Mouse (Mus musculus) midbrain, postnatal 0 days (tissue): ENCODE results near the gene Mlip. TPM values are rescaled to one million over a fixed set of nuclear protein-coding genes. Genes with fewer than 3 reads are reported as not detected.

ENCODE experiments used
- ATAC-seq: fragments of 200-750 bp; cut with Nextera tagmentation; 2 replicates; pipeline ENCODE4 v1.8.0; 2017; ENCODE audit warnings: moderate number of reproducible peaks, mild to moderate bottlenecking, moderate TSS enrichment, moderate library complexity; ENCODE audit not compliant: low FRiP score
- DNase-seq: peaks from one replicate; pipeline ENCODE4 v3.0.0-alpha.2; 2015; ENCODE audit warnings: low spot score
- H3K27ac ChIP-seq: fragments of 300-500 bp; sonication (generic); 2 replicates; pipeline ENCODE4 v1.5.1; 2014; ENCODE audit warnings: low read depth, mild to moderate bottlenecking, low read length, mixed read lengths
- H3K27me3 ChIP-seq: fragments of 300-500 bp; sonication (generic); 2 replicates; pipeline ENCODE4 v1.6.1; 2014; ENCODE audit warnings: low read length, control low read depth, mixed read lengths; ENCODE audit not compliant: insufficient read depth
- H3K36me3 ChIP-seq: fragments of 300-500 bp; sonication (generic); 2 replicates; pipeline ENCODE4 v1.6.1; 2014; ENCODE audit warnings: low read length, control low read depth, mixed read lengths; ENCODE audit not compliant: insufficient read depth
- H3K4me1 ChIP-seq: fragments of 300-500 bp; sonication (generic); 2 replicates; pipeline ENCODE4 v1.6.1; 2014; ENCODE audit warnings: mild to moderate bottlenecking, control low read depth, antibody characterized with exemption, low read length, mixed read lengths; ENCODE audit not compliant: insufficient read depth
- H3K4me2 ChIP-seq: fragments of 300-500 bp; sonication (generic); 2 replicates; pipeline ENCODE4 v1.6.1; 2014; ENCODE audit warnings: low read depth, mild to moderate bottlenecking, low read length, mixed read lengths; ENCODE audit not compliant: poor library complexity, severe bottlenecking
- H3K4me3 ChIP-seq: fragments of 300-500 bp; sonication (generic); 2 replicates; pipeline ENCODE4 v1.5.1; 2014; ENCODE audit warnings: low read depth, mild to moderate bottlenecking, low read length, moderate library complexity
- H3K9ac ChIP-seq: fragments of 300-500 bp; sonication (generic); replicated peaks from 2 replicates; pipeline ENCODE4 v1.6.1; 2014; ENCODE audit warnings: mild to moderate bottlenecking, low read length, moderate library complexity, mixed read lengths; ENCODE audit not compliant: poor library complexity, severe bottlenecking
- H3K9me3 ChIP-seq: fragments of 300-500 bp; sonication (generic); 2 replicates; pipeline ENCODE4 v1.6.1; 2016; ENCODE audit warnings: low read length, control low read depth
- CTCF ChIP-seq: IDR thresholded peaks from 2 replicates; pipeline ENCODE4 v1.5.1; 2016; ENCODE audit warnings: antibody characterized with exemption, mild to moderate bottlenecking
- WGBS: fragments of 180-500 bp; shearing (Covaris S2); extraction: QIAGEN DNeasy Blood & Tissue Kit; methylation state at CpG from one replicate; pipeline ENCODE4 v1.1.7; 2014; 5-methylcytosine and 5-hydroxymethylcytosine counted together
- polyA plus RNA-seq: library from polyadenylated mRNA; unstranded; fragments of >200 nt; fragmentation: Nextera tagmentation; extraction: Ambion mirVana; gene quantifications from 2 replicates; pipeline ENCODE4 v1.2.1, GENCODE M21; 2015
- total RNA-seq: library from RNA; depleted of rRNA; stranded (reverse); fragments of >200 nt; gene quantifications from 2 replicates; pipeline ENCODE4 v1.2.3, GENCODE M21; 2014

Gene Mlip
- total and polyA plus RNA-seq, 2 experiments from 2014 or later: 0.60 to 1.8 TPM

DNA sequence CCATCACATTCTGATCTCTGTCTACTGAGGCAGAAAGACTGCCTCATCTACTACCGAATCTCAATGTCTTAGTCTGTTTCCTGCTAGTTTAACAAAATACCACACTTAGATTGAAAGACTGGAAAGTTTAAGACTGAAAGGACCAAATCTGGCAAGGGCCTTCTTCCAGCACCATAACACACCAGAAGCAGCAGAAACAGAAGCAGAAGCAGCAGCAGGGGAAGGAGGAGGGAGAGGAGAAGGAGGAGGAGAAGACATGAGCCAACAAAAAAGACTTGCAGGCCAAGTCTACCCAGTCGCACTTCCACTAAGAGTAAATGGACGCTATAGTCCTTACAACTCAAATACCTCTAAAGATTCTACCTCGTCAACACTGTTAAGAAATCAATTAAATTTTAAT lies 80.0 kb downstream of the Mlip start:
- Histone ChIP-seq H3K4me1 (no peaks in the 10 kb centered on the region; the same call in 1 of the 2 replicates), H3K27ac (no peak overlapping the region), H3K36me3 (no peaks in the 10 kb centered on the region), H3K9ac (no peak overlapping the region), H3K9me3 (no peaks in the 10 kb centered on the region), H3K4me2 (no peak overlapping the region), H3K27me3 (no peaks in the 10 kb centered on the region), H3K4me3 (no peak overlapping the region)
- no peak for TF ChIP-seq CTCF
- WGBS: 96% methylated on average over 4 of the region's 4 CpGs
- ATAC-seq (no peak), DNase-seq (no peak)

DNA sequence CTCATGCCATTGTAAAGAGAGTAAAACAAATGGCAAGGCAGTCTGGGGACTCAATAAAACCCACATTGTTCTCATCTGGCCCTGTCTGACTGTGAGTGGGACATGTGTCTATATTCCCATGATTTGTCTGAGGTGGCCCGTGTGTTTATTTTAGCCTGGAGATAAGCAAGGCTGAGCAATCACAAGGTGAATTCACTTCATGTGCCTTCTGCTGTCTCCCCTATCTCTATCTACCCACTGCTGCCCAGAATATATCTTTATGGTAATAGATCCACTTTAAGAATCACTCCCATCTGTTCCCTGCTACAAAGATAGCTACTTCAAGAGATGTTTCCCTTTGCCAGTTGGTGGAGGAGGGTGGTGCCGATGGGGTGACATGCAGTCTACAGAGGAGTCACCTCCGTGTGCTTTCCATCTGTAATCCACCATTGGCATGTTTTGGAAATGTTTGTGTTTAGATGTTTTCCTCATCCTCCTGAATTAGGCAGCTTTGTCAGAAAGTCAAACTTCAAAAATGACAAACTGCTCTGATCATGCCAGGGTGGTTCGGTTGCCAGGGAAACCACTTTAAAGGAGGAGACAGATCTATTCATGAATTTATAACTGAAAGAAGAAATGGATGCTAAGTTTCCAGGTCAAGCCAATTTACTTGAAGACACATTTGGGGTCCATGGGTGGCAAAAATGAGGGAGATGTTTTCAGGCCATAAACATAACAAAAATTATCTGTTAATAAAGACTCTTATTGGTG lies 87.3 kb downstream of the Mlip start:
- H3K9ac ChIP-seq: no peak overlapping the region
- WGBS: 64% methylated on average over 4 of the region's 4 CpGs
- DNase-seq: no peak
- no peak for TF ChIP-seq CTCF
- H3K9me3 ChIP-seq: no peaks in the 10 kb centered on the region
- H3K36me3 ChIP-seq: no peaks in the 10 kb centered on the region
- H3K27ac ChIP-seq: no peak overlapping the region
- 0 out of 2 replicates have a peak, but pooled peaks have one; percentile 31 for ATAC-seq
- H3K4me2 ChIP-seq: no peak overlapping the region
- H3K27me3 ChIP-seq: no peaks in the 10 kb centered on the region
- no peak overlapping the region for H3K4me3 ChIP-seq
- H3K4me1 ChIP-seq: no peaks in the 10 kb centered on the region

DNA sequence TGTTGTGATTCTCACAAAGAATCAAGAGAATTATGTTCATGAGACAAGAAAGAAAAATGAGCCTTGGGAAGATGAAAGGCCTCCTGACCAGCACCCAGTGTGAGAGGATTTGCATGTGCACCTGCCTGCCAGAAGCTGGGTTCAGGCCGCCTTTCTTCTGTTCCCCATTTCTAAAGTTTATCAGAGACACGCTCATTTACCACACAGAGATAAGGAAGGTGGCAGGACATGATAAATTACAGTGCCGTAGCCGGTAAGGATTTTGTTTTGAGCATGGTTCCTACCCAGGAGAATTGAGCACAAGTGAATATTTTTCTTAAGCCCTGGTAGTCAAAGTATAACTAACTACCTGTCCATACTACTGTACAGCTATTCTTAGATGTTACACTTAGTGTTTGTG lies 93.7 kb downstream of the Mlip start:
- ATAC-seq (no peak), DNase-seq (no peak)
- no peaks in the 10 kb centered on the region for H3K9me3 ChIP-seq
- no peak overlapping the region for H3K4me2 ChIP-seq
- no peak overlapping the region for H3K4me3 ChIP-seq
- no peaks in the 10 kb centered on the region for H3K27me3 ChIP-seq
- no peak for TF ChIP-seq CTCF
- H3K4me1 ChIP-seq: no peaks in the 10 kb centered on the region
- no peak overlapping the region for H3K27ac ChIP-seq
- H3K9ac ChIP-seq: no peak overlapping the region
- no peaks in the 10 kb centered on the region for H3K36me3 ChIP-seq
- WGBS: 80% methylated on average over 4 of the region's 4 CpGs

- no peak for ATAC-seq
- DNase-seq: no peak
- H3K27ac ChIP-seq: no peak overlapping the region
- H3K9ac ChIP-seq: no peak overlapping the region
- H3K36me3 ChIP-seq: no peaks in the 10 kb centered on the region
- no peaks in the 10 kb centered on the region for H3K27me3 ChIP-seq
- WGBS: 89% methylated on average over 6 of the region's 6 CpGs
- no peaks in the 10 kb centered on the region for H3K4me1 ChIP-seq
- H3K9me3 ChIP-seq: no peaks in the 10 kb centered on the region
- H3K4me2 ChIP-seq: no peak overlapping the region
- TF ChIP-seq CTCF: no peak
- H3K4me3 ChIP-seq: no peak overlapping the region
Measured at GRCm38 (mm10) chr9:77258265-77258664, 94.5 kb downstream of the Mlip start.

- H3K4me2 ChIP-seq: no peak overlapping the region
- DNase-seq (no peak), ATAC-seq (no peak)
- no peak overlapping the region for H3K4me3 ChIP-seq
- WGBS: 94% methylated on average over 3 of the region's 3 CpGs
- no peaks in the 10 kb centered on the region for H3K27me3 ChIP-seq
- no peaks in the 10 kb centered on the region for H3K36me3 ChIP-seq
- no peak overlapping the region for H3K9ac ChIP-seq
- TF ChIP-seq CTCF: no peak
- no peaks in the 10 kb centered on the region for H3K4me1 ChIP-seq
- H3K27ac ChIP-seq: no peak overlapping the region
- H3K9me3 ChIP-seq: no peaks in the 10 kb centered on the region
Measured at GRCm38 (mm10) chr9:77254514-77254913, 98.3 kb downstream of the Mlip start.

- no peak overlapping the region for H3K4me2 ChIP-seq
- H3K9ac ChIP-seq: no peak overlapping the region
- no peak overlapping the region for H3K27ac ChIP-seq
- 94% methylated on average over 4 of the region's 4 CpGs for WGBS
- H3K4me1 ChIP-seq: no peaks in the 10 kb centered on the region
- H3K27me3 ChIP-seq: no peaks in the 10 kb centered on the region
- no peak for ATAC-seq
- TF ChIP-seq CTCF: no peak
- H3K4me3 ChIP-seq: no peak overlapping the region
- no peaks in the 10 kb centered on the region for H3K36me3 ChIP-seq
- no peak for DNase-seq
- no peaks in the 10 kb centered on the region for H3K9me3 ChIP-seq
Measured at GRCm38 (mm10) chr9:77252761-77253160, 100.0 kb downstream of the Mlip start.
